Mouse (Mus musculus) cerebellum, adult 2 months (tissue): ENCODE results near the gene Bsnd.

ENCODE experiments used
- CTCF ChIP-seq: fragments of 200-500 bp; IDR thresholded peaks from 2 replicates; pipeline ENCODE4 v1.5.1; 2011; ENCODE audit warnings: low read depth, mild to moderate bottlenecking, control low read depth, low read length, moderate library complexity, borderline replicate concordance; ENCODE audit not compliant: insufficient read depth
- POLR2A ChIP-seq: fragments of 200-500 bp; IDR thresholded peaks from 2 replicates; pipeline ENCODE4 v1.6.1; 2011; ENCODE audit warnings: low read length, control low read depth, borderline replicate concordance; ENCODE audit not compliant: insufficient read depth

DNA sequence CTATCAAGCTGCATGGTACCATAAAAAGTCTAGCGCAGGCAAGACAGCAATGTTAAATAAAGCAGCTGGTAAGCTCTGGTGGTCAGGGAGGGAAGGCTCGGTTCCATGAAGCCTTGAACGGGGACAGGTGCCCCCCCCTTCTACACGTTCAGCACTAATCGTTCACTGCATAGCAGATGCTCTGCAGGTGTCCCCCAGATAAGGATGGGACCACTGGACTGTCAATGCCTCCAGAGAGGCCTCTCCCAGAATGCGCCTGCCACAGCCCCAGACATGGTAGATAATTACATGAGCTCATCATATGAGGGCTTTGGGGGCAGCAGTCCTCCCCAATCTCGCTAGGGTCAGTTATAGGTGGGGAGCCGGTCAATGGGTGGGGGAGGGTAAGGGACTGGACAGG, 42.8 kb downstream of the Bsnd start:
- TF ChIP-seq CTCF (no peak), POLR2A (no peak)
